Mouse (Mus musculus) MEL (cell line): ENCODE measurements around the gene Adck2.

Source experiments
- CTCF ChIP-seq, 3 experiments: IDR thresholded peaks in 2 of 3; conservative IDR thresholded peaks in 1 of 3; 2 replicates each; pipeline ENCODE4 v1.5.1; 2011 to 2012; ENCODE audit warnings: low read length in 3 of 3, low read depth in 2 of 3, mild to moderate bottlenecking in 2 of 3, improper control_type of control experiment in 1 of 3, inconsistent platforms in 1 of 3, mixed read lengths in 1 of 3, moderate library complexity in 1 of 3; ENCODE audit not compliant: control insufficient read depth in 1 of 3, insufficient read depth in 1 of 3, poor library complexity in 1 of 3, severe bottlenecking in 1 of 3
- ETS1 ChIP-seq: IDR thresholded peaks from 2 replicates; pipeline ENCODE4 v1.6.1; 2012; ENCODE audit warnings: low read depth, mild to moderate bottlenecking, inconsistent platforms, low read length, improper control_type of control experiment, moderate library complexity
- POLR2A ChIP-seq, 2 experiments: IDR thresholded peaks; 2 replicates each; pipeline ENCODE4 v1.6.1; 2011 to 2012; ENCODE audit warnings: low read length in 2 of 2, mild to moderate bottlenecking in 2 of 2, control low read depth in 1 of 2, improper control_type of control experiment in 1 of 2, low read depth in 1 of 2, moderate library complexity in 1 of 2; ENCODE audit not compliant: control insufficient read depth in 1 of 2, insufficient read depth in 1 of 2, poor library complexity in 1 of 2
- TBP ChIP-seq: IDR thresholded peaks from 2 replicates; pipeline ENCODE4 v1.8.0; 2011; ENCODE audit warnings: low read depth, low read length, improper control_type of control experiment
- USF1 ChIP-seq: IDR thresholded peaks from 2 replicates; pipeline ENCODE4 v1.6.1; 2014; ENCODE audit warnings: low read depth, mild to moderate bottlenecking, inconsistent platforms, low read length, improper control_type of control experiment, moderate library complexity

- TF ChIP-seq POLR2A (IDR thresholded peaks at IDR 0.05; ENCODE audit: control insufficient read depth in 1 of 2, insufficient read depth in 1 of 2, low read depth in 1 of 2, low read length in 2 of 2, poor library complexity in 1 of 2): no peak
- TF ChIP-seq TBP: no peak
- TF ChIP-seq USF1: no peak
- no peak for TF ChIP-seq CTCF (IDR thresholded peaks at IDR 0.05 in 2 of 3, conservative IDR thresholded peaks at IDR 0.05 in 1 of 3; ENCODE audit: control insufficient read depth in 1 of 3, insufficient read depth in 1 of 3, low read depth in 2 of 3, low read length in 3 of 3, poor library complexity in 1 of 3, severe bottlenecking in 1 of 3)
- TF ChIP-seq ETS1: no peak
Observed at GRCm38 (mm10) chr6:39579552-39579951, 5.9 kb downstream of the Adck2 start.
